Mouse (Mus musculus) heart, adult 18-20 months (tissue): ENCODE measurements around the gene Itm2c. TPM values are rescaled to one million over a fixed set of nuclear protein-coding genes. Genes with fewer than 3 reads are reported as not detected.

Experiments
- DNase-seq, 2 experiments: peaks; one replicate each; pipeline ENCODE4 v3.0.0; 2021 to 2022; ENCODE audit warnings: mixed read lengths in 1 of 2
- long read RNA-seq, 2 experiments: library from polyadenylated mRNA; stranded (forward); transcript quantifications; one replicate each; pipeline ENCODE4 v2.0.0; 2021
- total RNA-seq, 2 experiments: library from RNA; stranded (reverse); gene quantifications; 2 replicates each; pipeline ENCODE4 v1.2.3; 2021

Gene Itm2c
- 10 to 100 TPM; 57.1 to 65.4 TPM for total RNA-seq
- long read RNA-seq, experiment 1, transcript Itm2c-201 (6 exons, 2,230 nt), result major isoform, 70 of 76 reads
- long read RNA-seq, experiment 1, partial matches to known transcripts, result 5 of 76 reads
- long read RNA-seq, experiment 1, other reads (novel, unspliced or antisense), result 0 of 76 reads
- long read RNA-seq, experiment 2, transcript Itm2c-201 (6 exons, 2,230 nt), result major isoform, 34 of 43 reads
- long read RNA-seq, experiment 2, partial matches to known transcripts, result 1 of 43 reads
- long read RNA-seq, experiment 2, other reads (novel, unspliced or antisense), result 7 of 43 reads

DNA sequence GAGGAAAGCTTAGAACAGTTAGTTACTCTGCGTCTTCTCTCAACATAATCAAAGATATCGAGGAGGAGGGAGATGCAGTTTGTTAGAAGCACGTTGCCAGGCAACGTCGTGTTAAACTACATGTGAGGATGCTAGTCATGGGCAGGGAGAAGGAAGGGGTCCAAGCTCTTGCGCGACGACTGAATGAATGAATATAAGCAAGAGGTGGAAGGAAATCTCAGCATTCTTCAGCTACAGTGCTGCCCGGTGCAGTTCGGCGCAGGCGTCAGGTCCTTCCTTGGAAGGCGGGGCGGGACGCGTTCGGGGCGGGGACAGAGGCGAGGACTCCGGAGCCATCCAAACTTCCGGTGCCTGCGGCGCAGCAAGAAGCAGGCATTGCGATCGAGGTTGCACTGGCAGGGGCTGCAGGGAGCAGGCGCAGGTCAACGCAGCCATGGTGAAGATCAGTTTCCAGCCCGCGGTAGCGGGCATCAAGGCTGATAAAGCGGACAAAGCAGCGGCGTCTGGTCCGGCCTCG lies at the start of gene Itm2c:
Itm2c (plus strand) TSS at position 51 of the 517 bp plus-strand sequence.
- peak; percentile 93 to 95 for DNase-seq

DNA sequence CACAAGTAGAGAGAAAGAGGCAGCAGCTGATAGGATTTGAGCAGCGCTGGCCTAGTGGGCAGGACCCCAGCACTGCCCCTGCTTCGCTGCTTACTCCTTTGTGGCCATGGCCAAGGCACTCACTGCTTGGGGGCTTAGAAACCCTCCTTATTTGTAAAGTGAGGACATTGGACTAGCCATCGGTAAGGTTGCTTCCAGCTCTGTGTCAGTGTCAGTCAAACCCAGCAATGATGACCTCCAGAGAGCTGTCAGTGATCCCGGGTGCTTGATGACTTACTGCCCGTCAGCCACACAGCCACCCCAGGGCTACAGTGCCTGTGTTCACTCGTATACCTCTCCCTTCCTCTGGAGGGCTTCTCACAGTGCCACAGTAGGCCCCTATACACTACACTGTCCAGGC lies 49.1 kb upstream of the Itm2c start:
- DNase-seq, result no peak

DNA sequence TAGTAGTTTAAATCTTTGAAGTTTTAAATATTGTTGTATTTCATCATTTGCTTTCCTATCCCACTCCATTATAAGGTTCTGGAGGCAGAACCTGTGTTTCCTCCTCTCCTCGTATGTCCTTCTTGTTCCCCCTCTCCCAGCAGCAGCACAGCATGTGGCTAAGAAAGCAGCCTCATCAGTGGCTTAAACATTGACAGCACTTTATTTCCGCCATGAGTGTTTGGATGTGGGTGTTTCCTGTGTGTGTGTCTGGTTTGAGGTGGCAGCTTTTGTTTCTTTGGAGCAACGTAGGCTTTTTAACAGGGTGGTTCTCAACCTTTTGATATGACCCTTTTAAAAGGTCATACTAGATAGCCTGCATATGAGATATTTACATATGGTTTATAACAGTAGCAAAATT lies 48.6 kb upstream of the Itm2c start:
- no peak for DNase-seq

DNA sequence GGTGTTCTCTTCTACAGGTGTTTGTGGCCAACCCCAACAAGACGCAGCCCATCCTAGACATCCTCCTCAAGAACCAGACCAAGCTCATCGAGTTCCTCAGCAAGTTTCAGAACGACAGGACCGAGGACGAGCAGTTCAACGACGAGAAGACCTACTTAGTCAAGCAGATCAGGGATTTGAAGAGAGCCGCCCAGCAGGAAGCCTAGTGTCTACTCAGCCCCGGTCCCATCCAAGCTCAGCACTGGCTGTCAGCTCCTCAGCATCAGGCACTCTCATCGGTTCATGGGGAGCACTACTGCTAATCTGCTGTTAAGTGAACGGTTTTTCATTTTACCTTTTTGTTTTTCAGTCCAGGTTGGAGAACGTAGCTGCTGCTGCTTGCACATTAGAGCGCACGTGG lies 45.1 kb upstream of the Itm2c start:
- DNase-seq, result no peak

DNA sequence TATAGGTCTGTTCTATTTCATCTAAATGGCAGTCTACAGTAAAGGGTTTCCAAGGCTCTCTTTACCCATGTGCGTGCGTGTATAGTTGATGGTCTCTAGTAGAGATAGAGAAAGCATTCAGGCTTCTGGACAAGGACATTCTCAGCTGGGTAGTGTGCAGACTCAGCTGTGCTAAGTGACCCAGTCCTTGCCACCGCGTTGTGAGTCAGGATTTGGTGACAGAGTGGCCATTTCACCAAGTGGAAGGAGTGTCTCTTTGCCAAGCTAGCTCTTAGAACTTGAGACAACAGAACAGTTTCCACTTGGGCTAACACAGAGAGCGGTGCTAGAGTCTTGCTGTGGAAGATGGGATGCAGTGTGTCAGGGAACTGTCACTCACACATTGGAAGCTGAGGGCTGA lies 43.2 kb upstream of the Itm2c start:
- no peak for DNase-seq

DNA sequence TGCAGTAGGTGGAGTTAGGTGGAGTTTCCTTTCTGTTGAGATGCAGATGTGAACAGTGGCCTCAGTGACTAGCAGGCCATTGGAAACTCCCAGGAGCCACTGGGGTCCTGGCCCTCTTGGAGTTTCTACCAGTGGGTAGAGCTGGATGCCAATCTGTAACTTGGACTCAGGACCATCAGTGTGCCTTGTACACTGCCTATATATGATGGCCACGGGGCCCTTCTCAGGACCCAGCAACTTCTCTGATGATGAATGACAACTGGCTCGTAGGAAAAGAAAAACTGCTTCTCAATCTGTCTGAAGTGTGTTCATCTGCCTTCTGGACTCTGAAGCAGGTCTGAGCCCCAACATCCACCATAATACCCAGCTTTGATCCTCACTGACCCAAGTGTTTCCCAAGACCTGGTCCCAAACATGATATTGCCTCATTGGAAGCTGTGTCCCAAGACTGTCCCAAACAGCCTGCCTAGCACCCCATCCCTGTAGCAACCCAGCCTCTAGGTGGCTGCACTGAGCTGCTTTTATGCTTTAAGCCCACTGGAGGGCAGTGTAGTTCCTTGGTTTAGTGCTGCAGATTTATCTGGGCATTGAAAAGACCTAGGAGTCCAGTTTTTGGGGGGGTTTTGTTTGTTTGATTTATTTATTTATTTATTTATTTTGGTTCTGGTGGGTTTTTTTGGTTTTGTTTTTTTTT lies 40.9 kb upstream of the Itm2c start:
- peak; percentile 68 to 84 for DNase-seq

DNA sequence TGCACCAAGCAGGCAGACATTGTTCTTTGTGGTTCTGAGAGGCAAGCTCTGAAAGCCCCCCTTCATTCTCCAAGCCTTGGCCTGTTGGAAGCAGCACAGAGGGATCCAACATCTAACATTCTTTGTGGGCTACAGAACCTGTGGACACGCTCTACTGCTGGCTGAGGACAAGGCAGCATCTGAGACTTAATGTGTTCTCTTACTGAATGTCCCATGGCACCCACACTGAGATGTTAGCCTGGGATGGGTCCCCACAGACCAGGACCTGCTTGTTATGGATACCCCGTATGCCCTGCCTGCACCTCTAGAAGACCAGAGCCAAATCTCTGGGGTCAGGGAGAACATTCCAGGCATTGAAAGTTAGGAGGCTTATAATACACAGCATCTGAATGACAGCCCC lies 40.2 kb upstream of the Itm2c start:
- DNase-seq, result no peak

DNA sequence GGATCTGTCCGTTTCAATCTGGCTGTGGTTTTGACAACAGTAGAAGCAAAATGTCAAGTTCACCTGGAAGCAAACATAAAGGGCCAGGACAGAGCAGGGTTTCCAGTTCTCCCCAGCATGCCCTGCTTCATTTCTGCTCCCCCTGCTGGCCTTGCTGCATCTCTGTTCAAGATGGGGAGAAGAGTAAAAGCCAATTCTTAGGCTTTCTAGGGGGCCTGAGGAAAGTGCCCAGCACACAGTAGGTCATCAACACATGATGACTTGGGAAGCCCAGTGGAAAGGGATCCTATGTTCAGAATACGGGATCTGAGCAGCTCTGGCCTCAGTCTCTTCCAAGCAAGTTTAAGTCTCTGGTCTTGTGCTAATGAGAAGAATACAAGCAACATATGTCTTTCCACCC lies 39.6 kb upstream of the Itm2c start:
- no peak for DNase-seq

DNA sequence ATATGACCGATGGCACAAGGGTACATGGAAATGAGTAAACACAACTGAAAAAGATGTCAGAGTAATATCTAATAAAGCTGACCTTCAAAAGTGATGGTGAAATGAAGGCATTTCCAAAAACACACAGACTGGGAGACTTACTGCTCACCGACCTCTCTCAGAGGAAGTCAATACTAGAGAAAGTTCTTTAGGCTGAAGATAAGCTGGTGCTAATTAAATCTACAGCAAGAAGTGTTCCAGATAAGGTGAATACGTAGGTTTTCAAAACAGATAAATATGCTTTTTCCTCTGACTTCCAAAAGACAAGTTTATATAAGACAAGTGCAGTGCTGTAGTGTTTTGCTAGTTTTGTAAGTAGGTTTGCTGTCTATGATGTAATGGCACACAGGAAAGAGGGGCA lies 37.8 kb upstream of the Itm2c start:
- DNase-seq, result no peak

DNA sequence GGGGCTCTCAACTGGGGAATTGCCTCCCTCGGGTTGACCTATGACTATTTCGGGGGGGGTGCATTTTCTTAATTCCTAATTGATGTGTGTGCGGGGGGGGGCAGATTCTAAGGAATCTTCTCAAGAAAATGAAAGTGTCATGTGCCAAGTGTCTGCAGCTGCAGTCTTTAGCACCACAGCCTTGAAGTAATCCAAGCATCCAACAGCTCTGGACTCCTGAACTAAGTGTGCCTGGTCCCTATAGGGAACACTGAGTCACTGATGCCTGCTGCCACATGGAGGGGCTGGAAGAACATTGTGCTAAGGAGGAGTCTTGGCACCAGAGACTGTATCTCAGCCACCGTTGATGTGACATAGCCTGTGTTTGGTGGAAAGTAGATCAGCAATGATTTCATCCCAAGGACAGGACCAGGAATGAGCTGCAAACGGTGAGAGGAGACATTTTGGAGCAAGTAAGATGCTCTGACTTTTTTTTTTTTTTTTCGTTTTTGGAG lies 36.8 kb upstream of the Itm2c start:
- DNase-seq, result no peak

DNA sequence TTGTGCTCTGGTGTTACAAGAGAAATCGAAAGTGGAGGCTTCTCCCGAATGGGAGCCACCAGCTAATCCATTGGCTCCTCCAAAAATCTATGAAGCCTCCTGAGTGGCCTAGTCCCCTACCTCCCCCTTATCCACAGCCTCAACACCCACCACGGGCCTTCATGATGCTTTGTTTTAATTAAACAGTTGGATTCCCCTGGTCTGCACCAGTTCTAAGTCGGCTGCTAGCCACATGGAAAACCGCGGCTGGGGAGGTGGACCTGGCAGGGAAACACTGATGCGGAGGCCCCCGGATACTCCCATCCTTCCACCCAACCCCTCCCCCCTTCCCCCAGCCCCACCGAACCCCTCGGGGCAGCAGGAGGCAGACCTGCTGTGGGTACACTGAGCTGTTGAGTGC lies 29.7 kb upstream of the Itm2c start:
- no peak for DNase-seq

DNA sequence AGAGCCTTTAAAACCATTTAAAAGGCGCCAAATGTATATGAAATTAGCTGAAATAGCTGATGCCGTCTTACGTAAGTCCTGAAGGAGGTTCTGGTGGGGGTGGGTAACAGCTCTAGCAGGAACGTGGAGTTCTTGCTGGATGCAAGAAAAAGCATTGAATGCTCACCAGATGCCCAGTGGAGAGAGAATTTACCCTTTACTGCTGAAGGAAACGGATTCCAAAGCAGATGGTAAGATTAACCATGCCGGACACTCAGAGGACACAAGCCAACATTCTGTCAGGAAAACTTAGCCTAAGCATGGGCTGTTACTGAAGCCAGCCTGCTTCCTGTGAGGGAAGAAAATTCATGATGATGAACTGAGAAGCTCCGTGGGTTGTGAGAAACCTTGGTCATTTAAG lies 24.1 kb upstream of the Itm2c start:
- DNase-seq, result no peak

DNA sequence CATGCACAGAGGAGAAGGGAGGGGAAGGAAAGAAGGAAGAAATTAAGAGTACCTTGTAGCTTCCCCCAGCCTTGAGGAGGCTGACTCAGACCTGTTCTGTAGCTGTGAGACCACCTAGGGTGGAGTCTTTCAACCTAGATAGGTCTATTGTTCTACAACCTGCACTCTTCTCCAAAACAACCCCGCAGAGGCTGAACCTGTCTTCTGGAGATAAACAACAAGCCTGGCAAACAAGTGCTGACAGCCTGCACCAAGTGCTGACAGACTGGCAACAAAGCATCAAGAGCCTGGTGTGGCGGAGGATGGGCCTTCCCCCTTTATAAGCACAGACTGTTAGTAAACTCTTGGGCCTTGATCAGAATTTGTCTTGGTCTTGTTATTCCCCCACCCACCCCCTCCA lies 23.5 kb upstream of the Itm2c start:
- DNase-seq, result no peak

DNA sequence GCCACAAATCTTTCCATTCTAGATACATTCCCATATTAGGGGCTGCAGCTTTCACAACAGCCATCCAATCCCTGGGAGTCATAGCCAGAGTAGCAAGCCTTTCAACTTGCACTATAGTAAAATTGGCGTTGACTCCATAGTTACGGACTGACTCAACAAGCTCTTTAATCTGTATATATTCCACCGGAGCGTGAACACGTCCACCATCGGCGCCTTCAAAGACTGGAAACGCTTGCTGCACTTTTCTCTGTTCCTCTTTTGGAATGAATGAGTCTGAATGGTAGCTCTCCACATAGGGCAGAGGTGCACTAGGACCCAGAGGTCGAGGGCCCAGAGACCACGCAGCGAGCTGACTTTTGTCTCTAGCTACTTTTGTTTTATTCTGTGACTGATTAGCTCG lies 12.1 kb upstream of the Itm2c start:
- DNase-seq, result no peak

DNA sequence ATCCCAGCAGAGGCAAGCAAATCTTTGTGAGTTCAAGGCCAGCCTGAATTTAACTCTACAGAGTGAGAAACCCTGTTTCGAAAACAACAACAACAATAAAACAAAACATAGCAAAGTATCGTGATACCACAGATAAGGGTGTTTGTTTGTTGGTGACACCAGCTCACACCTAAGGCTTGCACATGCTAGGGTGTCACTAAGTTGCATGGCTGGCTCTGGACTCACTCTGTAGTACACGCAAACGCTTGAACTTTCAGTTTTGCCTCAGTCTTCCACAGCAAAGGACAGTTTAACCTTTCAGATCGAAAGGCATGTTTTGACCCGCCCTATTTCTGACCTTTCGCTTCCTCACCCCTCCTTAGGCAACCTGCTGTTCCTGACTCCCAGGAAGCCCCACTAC lies 6.9 kb upstream of the Itm2c start:
- no peak for DNase-seq

DNA sequence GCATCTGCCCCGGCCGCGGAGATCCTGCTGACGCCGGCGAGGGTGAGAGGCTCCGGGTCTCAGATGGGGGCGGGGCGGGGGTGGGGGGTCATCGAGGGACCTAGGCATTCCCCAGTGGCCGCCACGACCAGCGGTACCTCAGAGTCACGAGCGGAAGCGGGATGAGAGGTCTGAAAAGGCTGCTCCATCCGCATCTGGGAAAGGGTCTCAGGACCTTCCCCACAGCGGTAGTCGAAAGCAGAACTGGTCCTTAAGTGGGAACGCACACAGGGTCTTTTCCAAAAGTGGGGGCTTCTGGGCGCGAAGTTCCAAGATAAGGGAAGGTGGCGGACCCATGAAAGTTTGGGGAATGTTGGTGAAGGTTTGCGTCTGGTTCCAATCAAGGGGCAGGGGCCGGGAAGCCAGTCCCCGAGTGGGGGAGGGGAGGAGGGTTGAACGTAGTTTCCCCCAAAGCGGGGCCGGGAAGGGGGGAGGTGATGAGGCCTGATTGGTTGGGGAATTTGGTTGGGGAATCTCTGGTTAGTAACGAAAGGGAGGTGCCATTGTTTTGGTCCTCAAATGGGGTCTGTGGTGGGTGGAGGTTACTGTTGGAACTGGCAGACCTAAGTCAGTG lies 773 bp downstream of the Itm2c start:
- peak; percentile 27 to 67 for DNase-seq

DNA sequence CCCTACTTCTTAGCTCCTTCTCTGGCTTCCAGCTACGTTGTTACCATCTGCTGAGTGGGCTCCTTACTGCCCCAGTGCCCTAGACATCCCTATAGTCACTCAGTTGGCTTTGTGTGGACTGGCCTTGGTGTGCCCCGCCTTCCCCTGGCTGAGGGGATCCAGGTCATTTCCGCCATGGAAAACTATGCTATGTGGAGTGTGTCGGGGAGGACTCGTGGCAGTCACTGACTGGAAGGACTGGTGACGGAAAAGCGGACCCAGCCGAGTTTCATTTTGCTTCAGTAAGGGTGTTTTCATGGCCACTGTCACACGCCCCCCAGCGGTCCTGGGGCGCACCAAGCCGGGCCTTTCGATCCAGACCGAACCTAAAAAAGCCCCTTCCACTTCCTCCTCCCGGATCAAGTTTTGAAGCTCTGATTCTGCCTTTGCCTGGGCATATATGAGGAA lies 1.3 kb downstream of the Itm2c start:
- DNase-seq, result peak; percentile 76 to 77

DNA sequence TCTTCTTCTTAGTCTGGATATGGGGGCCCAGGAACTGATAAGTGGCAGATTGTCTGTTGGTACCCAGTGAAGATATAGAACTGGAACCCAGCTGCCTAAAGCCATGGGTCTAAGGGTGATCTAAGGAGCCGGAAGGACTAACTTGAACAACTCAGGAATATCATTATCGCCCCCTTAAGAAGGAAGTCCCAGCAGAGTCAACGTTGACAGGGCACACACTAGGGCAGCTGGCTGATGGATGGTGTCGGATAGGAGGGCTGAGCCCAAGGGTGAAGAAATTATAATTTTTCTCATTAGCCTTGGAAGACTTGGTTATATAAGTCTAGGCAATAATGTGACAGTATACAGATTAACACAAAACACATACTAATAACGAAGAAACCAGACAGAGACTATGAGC lies 2.0 kb downstream of the Itm2c start:
- DNase-seq, result no peak

DNA sequence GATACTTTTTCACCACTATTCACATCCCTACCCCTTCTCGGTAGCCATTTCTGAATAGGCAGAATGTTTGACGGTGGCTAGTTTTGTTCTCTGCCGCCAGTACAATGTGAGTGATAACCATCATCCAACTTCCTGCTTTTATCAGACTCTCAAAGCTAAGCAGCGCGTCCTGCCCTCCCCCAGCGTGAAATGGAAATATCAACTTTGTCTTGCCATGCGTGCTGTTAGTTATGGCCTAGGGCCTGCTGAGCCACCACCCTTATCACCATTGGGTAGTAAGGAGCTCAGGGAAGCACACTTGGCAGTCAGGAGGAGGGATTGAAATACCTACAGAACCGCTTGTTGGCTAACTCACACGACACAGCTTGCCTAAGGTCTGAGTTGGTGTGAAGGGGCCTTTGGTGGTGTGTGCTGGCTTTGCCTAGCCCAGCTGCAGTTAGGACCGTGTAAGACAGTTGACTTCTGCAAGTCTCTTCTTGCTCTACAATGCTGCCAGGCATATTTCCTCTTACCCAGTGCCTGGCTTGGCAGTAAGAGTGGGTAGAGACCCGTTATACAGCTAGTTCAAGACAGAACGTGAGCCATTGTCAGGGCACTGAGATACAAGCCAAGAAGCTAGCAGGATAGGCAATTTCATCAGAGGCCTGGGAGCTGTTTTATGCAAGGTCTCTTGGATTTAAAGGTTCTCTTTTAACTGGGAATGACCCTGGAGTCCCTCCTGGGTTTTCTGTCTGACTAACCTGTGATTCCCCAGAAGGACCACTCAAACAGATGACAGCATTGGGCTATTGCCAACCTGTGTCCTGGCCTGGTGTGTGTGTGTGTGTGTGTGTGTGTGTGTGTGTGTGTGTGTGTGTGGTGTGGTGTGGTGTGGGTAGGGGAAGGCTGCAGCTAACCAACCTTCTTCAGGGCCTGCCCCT lies 3.0 kb downstream of the Itm2c start:
- DNase-seq, result peak; percentile 35 to 43

DNA sequence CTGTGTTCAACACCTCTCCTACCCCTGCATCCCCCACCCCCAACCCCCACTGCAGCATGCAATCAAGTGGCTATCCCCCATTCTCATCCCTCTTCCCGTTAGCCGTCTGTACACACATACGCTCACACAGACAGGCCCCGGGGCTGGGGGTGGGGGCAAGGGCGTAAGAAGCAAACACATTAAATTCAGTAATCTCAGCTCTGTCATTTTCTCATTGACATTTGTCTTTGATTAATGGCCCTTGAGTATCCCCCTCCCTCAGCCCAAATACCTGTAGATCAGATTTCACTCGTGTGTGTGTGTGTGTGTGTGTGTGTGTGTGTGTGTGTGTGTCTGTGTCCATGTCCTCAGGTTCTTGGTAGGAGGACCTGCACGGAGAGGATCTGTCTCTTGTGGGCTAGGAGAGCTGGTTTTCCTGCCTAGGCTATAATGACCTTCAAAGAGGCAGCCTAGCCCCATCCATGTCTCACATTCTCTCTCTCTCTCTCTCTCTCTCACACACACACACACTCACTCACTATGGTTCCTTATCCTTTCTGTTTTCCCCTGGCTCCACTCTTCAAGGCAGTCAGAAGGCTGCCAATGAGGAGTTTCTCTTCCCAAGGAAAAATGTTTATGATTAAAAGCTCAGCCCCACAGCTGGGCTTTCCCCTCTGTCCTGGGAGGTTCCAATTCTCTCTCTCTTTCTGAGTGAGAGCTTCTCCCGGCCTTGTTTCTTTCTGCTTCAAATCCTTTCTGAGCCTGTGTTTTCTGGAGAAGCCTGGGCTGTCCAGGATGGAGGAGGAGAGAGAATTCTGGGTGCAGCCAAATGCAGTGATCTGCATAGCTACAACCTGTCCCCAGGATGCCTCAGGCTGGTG lies 4.0 kb downstream of the Itm2c start:
- DNase-seq, result no peak

DNA sequence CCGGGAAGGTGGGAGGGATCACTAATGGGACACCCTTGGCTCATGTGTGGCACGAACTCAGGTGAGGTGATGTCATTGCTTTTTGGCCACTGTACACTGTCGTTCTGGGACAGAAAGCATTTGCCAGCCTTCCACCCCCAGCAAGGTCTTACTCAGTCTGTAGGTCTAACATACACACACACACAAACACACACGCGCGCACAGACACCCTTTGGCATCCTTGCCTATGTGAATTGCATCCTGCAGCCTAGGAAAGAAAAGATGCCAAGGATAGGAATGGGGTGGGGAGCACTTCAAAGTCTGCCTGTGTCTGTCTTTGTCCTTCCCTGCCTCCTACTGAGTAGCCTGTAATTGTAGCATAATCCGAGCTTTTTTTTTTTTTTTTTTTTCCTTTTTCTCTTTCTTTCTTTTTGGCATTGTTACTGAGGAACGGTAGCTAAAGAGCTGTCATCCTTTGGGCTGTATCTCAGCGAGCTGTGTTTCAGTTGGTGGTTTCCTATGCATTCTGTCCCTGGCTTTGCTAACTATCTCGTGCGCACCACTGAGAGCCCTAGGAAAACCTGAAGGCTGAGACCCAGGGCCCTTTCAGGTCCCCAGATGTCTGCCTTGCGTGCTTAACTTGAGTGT lies 4.8 kb downstream of the Itm2c start:
- no peak for DNase-seq
